Mouse (Mus musculus) left cerebral cortex, postnatal 10 days (tissue): ENCODE data around the gene Gm10720. TPM values are rescaled to one million over a fixed set of nuclear protein-coding genes. Genes with fewer than 3 reads are reported as not detected.
"Not testable (repeated sequence)": the region's sequence is repeated elsewhere in the genome, so short reads cannot be mapped to it uniquely, and the experiment has no call there.

Experiments
- DNase-seq, 2 experiments: peaks; one replicate each; pipeline ENCODE4 v3.0.0; 2021 to 2022; ENCODE audit warnings: low spot score in 2 of 2, mixed read lengths in 1 of 2; ENCODE audit errors: extremely low spot score in 1 of 2
- intact Hi-C: fragments of 180-260 bp; cut with DNase I; formaldehyde crosslinking; loops from one replicate; pipeline ENCODE4 v1.15.1; 2025
- microRNA-seq: library from miRNA; unstranded; fragments of <30 nt; microRNA quantifications from one replicate; pipeline ENCODE4 v1.2.0, GENCODE M21; 2022
- total RNA-seq, 2 experiments: library from RNA; stranded (reverse); gene quantifications; 2 replicates each; pipeline ENCODE4 v1.2.3; 2021

Gene Gm10720
- total RNA-seq, 2 experiments from 2014 or later = not detected

- intact Hi-C loops = not testable (repeated sequence)
- peak in 1 of 2 experiments; percentile 26 for DNase-seq
Observed at GRCm38 (mm10) chr9:3023312-3023984, 8.0 kb downstream of the Gm10720 start, which contains the start of gene Gm10718. Gene Gm10718, plus strand, starts transcription at chr9:3023547.

GRCm38 (mm10) chr9:3023985-3024648 lies 8.7 kb downstream of the Gm10720 start:
- peak; percentile 25 to 85 for DNase-seq
- intact Hi-C loops = not testable (repeated sequence)

- peak; percentile 31 to 40 for DNase-seq
- intact Hi-C loops = not testable (repeated sequence)
Observed at GRCm38 (mm10) chr9:3024912-3025467, 9.5 kb downstream of the Gm10720 start, which contains the start of gene Gm10717. Gene Gm10717, plus strand, starts transcription at chr9:3025417.

GRCm38 (mm10) chr9:3025653-3026052 lies 10.2 kb downstream of the Gm10720 start:
- DNase-seq = peak; percentile 33 to 85
- intact Hi-C loops = not testable (repeated sequence)

- intact Hi-C loops = not testable (repeated sequence)
Observed at GRCm38 (mm10) chr9:3026136-3026535, 10.7 kb downstream of the Gm10720 start.

GRCm38 (mm10) chr9:3026741-3027140 lies 11.3 kb downstream of the Gm10720 start:
- intact Hi-C loops, DNase-seq: not testable (repeated sequence)

More at GRCm38 (mm10) chr9:3026136-3026535, 10.7 kb downstream of the Gm10720 start:
- not testable (repeated sequence) for DNase-seq

- DNase-seq, intact Hi-C loops: not testable (repeated sequence)
Observed at GRCm38 (mm10) chr9:3027200-3027599, 11.7 kb downstream of the Gm10720 start.

GRCm38 (mm10) chr9:3029276-3030000 lies 14.0 kb downstream of the Gm10720 start:
- intact Hi-C loops = not testable (repeated sequence)
- peak in 1 of 2 experiments; percentile 19 for DNase-seq

- intact Hi-C loops, DNase-seq: not testable (repeated sequence)
Observed at GRCm38 (mm10) chr9:3030677-3031318, 15.3 kb downstream of the Gm10720 start.

GRCm38 (mm10) chr9:3034299-3034698 lies 18.8 kb downstream of the Gm10720 start, which contains the start of gene Gm17535:
Gene Gm17535, plus strand, starts transcription at chr9:3034599.
- intact Hi-C loops, DNase-seq: not testable (repeated sequence)

GRCm38 (mm10) chr9:3036577-3036976 lies 21.1 kb downstream of the Gm10720 start, which contains the start of gene Gm10715:
Gene Gm10715, plus strand, starts transcription at chr9:3036877.
- DNase-seq, intact Hi-C loops: not testable (repeated sequence)

GRCm38 (mm10) chr9:3038161-3038560 lies 22.7 kb downstream of the Gm10720 start:
- DNase-seq, intact Hi-C loops: not testable (repeated sequence)

Small RNA genes within 50 kb of the gene (microRNA-seq; reads per million reads assigned to microRNA genes)
- not detected for gene Mir101c

Other genes starting within 250 kb of the Gm10720 start
- not detected for gene Gm10722, start 14.7 kb upstream of the Gm10720 start, total RNA-seq
- not detected for gene Gm11168, start 12.3 kb upstream of the Gm10720 start, total RNA-seq
- 1 to 10 TPM in 1 of 2 experiments, not detected in 1; 1.4 TPM for gene Gm10721, start 2.5 kb upstream of the Gm10720 start, total RNA-seq
- gene Gm10719, start 1.8 kb downstream of the Gm10720 start, total RNA-seq = not detected
- 1 to 10 TPM in 1 of 2 experiments, under 1 TPM in 1; 0.54 to 1.4 TPM for gene Gm10718, start 7.9 kb downstream of the Gm10720 start, total RNA-seq
- gene Gm10717, start 9.8 kb downstream of the Gm10720 start, total RNA-seq = under 1 TPM in 1 of 2 experiments, not detected in 1; 0.73 TPM
- not detected for gene Gm17535, start 18.9 kb downstream of the Gm10720 start, total RNA-seq
- not detected for gene Gm10715, start 21.2 kb downstream of the Gm10720 start, total RNA-seq